Mouse (Mus musculus): Measurements from ENCODE around the gene Rhox2e.
"Not testable (repeated sequence)": the region's sequence is repeated elsewhere in the genome, so short reads cannot be mapped to it uniquely, and the experiment has no call there.

Gene Rhox2e

DNA sequence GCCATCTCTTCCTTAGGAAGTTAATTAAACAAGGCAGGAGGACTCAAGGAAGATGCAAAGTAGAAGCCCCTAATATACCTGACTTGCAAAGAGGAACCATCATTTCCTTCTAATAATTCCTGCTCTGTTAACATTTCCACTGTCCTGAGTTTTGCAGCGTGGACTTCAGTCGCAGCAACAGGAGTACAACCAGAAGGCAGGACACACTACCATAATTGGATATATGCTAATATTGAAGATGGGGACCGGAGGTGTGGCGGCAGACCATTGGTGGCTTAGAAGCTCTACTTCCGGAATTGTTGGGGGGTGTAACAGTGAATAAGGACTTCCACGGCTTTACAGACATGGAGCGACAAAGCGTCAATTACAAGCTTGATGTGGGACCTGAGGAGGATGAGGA lies at the start of gene Rhox2e:
Rhox2e (plus strand) TSS at position 301 of the 400 bp plus-strand sequence.
- DNase-seq: not testable (repeated sequence)

DNA sequence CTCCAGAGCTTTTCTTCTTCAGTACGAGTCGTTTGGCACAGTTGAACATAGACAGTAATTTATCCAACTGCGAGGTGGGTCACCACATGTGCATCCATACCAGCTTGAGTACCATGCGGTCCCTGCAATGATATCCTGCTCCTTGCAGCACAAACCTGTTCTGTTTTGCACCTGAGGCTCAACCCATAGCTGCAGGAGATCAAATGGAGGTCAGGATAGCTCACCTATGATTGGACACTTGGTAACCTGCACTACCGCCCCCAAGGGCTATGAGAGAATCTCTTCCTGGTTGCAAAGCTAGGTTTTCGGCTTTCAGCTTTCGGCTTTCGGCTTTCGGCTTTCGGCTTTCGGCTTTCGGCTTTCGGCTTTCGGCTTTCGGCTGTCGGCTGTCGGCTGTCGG lies 16.2 kb upstream of the Rhox2e start, which contains the start of gene Rhox4d:
Rhox4d (plus strand) TSS at position 301 of the 400 bp plus-strand sequence.
- DNase-seq: not testable (repeated sequence)

DNA sequence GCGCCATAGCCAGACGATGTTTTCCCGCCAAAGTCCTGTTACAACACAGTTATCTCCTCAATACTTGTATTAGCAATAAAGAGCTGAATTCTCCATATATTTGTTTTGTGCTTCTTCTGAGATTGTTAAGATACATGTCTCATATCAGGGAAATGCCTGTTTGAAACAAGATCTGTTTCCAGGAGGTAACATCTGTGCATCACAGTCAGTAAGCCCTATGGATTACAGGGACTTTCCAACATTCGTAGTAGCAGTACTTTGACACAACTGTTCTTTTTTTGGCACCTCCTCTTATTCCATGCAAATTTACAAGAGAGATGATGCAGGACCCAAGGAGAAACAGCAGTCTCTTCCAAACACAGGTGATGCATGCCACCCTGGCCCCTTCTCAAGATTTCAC lies 11.5 kb downstream of the Rhox2e start, which contains the start of gene Rhox3e:
Rhox3e (plus strand) TSS at position 301 of the 400 bp plus-strand sequence.
- not testable (repeated sequence) for DNase-seq

DNA sequence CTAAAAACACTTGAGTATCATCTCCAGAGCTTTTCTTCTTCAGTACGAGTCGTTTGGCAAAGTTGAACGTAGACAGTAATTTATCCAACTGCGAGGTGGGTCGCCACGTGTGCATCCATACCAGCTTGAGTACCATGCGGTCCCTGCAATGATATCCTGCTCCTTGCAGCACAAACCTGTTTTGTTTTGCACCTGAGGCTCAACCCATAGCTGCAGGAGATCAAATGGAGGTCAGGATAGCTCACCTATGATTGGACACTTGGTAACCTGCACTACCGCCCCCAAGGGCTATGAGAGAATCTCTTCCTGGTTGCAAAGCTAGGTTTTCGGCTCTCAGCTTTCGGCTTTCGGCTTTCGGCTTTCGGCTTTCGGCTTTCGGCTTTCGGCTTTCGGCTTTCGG lies 26.9 kb downstream of the Rhox2e start, which contains the start of gene Rhox4e:
Rhox4e (plus strand) TSS at position 301 of the 400 bp plus-strand sequence.
- not testable (repeated sequence) for DNase-seq

DNA sequence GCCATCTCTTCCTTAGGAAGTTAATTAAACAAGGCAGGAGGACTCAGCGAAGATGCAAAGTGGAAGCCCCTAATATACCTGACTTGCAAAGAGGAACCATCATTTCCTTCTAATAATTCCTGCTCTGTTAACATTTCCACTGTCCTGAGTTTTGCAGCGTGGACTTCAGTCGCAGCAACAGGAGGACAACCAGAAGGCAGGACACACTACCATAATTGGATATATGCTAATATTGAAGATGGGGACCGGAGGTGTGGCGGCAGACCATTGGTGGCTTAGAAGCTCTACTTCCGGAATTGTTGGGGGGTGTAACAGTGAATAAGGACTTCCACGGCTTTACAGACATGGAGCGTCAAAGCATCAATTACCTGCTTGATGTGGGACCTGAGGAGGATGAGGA lies 40.9 kb downstream of the Rhox2e start, which contains the start of gene Rhox2f:
Rhox2f (plus strand) TSS at position 301 of the 400 bp plus-strand sequence.
- not testable (repeated sequence) for DNase-seq

DNA sequence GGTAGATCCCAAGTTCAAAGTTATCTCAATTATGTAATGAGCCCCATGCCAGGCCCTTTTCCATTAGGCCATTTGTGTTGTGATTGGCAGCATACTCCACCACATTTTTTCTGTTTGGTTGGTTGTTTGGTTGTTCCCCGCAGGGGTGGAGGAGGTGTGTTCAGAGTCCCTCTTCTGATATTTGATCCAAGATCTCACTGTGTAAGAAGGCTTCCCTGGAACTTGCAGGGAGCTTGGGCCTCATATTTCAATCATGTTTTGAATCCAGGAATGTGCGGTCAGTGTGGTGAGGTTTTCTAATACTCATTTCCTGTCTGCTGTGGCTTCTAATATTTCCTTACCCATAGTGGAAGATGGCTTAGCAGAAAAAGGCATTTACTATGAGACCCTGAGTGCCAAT lies 42.4 kb downstream of the Rhox2e start:
- DNase-seq: not testable (repeated sequence)

DNA sequence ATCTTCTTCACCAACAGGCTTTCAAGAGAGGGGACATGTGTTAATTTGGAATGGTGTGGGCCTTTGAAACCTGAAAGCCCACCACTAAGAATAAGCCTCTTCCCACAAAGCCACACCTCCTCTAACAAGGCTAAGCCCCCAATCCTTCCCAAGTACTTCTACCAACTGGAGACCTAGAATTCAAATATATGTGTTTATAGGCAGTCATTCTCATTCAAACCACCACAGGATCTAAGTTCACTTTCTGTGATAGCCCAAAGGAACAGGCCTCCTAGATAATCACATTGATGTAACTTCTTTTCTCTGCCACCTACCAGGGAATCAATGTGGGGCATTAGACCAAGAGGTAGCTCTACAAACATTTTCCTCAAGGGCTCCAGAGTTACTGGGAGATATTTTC lies 50.4 kb downstream of the Rhox2e start, which contains the start of gene Rhox3f:
Rhox3f (plus strand) TSS at position 301 of the 400 bp plus-strand sequence.
- not testable (repeated sequence) for DNase-seq

Measured in layer of hippocampus, adult 9-11 months (tissue).